Mouse (Mus musculus) lung, adult 2 months (tissue): ENCODE measurements around the gene Zfp560.

Source experiments
- CTCF ChIP-seq: fragments of 200-500 bp; IDR thresholded peaks from 2 replicates; pipeline ENCODE4 v1.5.1; 2011; ENCODE audit warnings: mild to moderate bottlenecking, low read length, control low read depth; ENCODE audit not compliant: insufficient read depth
- POLR2A ChIP-seq: fragments of 200-500 bp; IDR thresholded peaks from 2 replicates; pipeline ENCODE4 v1.6.1; 2011; ENCODE audit warnings: low read depth, mild to moderate bottlenecking, control low read depth, low read length, borderline replicate concordance; ENCODE audit errors: extremely low read depth

GRCm38 (mm10) chr9:20374712-20375111 lies 10.3 kb downstream of the Zfp560 start:
- no peak for TF ChIP-seq CTCF
- TF ChIP-seq POLR2A: no peak
